Mouse (Mus musculus): ENCODE measurements at regions not wholly inside any gene's neighbourhood (a gene's known extent, or its start where the extent isn't known, plus 50 kb on each side); places are given as distances from the start of the nearest gene placed in this dataset.

DNA sequence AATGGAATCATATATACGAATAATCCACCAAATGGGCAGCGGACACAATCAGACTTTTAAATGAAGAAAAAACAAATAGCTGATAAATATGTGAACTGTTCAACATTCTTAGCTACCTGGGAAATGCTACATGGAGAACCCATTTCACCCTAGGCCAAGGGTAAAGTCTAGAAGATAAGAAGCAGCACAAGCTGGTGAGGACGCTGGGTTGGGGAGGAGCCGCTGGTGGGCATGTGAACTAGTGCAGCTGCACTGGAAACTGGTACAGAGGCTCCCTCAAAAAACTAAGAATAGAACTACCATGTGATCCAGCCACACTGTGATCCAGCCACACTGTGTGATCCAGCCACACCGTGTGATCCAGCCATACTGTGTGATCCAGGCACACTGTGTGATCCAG, 198.8 kb upstream of the Bmper start:
- no peak for DNase-seq (ENCODE audit: low spot score)

DNA sequence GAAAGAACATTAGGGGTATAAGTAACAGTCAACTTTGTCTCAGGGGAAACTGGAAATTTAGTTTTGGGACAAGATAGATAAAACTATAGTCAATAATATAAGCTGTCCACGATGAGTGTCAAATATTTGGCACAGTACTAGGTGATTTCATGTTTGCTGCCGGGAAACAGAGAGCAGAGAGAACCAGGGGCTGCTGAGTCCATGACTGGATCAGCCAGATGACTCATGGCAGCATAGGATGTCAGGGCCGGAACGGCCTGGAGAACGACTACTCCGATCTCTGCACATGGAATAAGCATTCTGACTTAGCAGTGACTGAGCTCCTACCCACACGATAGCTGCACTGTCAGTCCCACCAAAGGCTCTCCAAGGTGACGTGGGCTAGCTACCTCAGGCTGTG, 197.6 kb upstream of the Bmper start:
- DNase-seq (ENCODE audit: low spot score), result no peak

DNA sequence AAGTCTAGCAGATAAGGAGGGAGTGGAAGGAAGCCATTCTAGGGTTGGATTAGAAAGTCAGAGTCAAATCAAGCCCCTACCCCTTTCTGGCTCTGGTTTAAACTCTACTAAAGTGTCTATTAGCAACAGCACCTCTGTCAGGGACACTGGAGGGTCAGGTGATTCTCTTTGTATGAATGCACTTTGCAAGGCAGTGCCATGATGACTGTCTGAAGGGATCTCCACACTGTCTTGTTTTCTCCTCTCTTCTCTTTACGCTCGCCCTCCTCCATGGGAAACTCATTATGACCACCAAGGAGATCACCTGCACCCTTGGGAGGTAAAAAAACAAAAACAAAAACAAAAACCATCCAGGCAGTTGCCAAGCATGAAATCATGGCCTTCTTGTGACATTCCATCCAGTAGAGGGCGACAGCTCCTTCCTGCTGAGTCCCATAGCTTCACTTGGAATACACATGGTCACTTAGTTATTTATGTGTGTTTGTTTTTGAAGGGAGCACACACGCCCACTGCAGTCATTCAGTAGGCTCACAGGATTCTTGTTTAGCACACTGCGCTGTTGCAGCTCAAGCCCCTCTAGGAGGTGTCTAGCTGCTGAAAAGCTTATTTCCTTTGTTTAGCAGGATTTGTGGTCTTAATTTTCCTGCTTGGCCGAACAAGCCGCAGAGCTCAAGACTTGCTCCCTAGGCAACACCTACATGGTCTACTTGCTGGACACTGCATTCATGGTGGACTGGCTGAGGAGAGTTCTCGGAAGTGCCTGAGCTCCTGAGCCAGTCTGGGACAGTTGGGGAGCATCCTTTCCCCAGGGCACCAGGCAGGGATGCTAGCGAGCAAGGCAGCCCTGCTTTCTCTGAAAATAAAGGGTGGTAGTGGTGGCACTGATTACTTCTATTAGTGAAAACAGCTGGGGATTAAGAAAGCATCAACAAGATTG, 195.2 kb upstream of the Bmper start:
- peak; percentile 82 for DNase-seq (ENCODE audit: low spot score)

DNA sequence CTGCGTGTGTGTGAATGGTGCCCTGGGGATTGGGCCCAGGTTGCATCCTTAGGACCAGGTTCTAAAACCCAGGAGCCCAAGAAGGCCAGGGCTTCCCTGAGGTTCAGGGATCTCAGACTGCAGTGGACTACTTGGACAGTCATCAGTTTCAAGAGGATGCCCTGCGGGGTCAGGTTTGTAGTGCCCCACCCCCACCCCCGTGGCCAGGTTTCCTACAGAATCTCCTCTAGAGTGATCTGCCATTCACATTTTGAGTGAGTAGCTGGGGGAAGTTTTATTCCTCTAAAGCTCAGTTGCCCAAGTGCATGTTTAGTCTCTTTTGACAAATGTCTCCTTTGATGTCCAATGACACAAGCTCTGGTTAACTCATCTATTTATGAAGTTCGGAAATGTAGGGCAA, 193.5 kb upstream of the Bmper start:
- no peak for DNase-seq (ENCODE audit: low spot score)

DNA sequence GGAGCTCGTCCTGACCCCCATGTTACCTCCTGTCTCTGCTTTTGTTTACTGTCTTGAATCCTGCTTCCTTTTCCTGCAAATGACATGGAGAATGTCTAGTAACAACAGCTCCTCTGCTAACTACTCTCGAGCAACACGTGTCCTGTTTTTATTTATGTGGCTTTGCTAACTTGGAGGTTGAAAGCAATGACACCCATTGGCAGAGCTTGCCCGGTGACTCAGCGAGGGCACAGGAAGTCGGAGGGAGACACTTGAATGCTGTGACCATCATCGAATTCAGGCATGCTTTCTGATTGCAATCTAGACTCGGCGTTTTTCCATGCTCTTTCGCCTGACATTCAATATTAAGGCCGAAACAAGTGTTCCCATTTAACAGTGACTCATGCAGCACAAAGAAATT, 192.7 kb upstream of the Bmper start:
- DNase-seq (ENCODE audit: low spot score), result no peak

DNA sequence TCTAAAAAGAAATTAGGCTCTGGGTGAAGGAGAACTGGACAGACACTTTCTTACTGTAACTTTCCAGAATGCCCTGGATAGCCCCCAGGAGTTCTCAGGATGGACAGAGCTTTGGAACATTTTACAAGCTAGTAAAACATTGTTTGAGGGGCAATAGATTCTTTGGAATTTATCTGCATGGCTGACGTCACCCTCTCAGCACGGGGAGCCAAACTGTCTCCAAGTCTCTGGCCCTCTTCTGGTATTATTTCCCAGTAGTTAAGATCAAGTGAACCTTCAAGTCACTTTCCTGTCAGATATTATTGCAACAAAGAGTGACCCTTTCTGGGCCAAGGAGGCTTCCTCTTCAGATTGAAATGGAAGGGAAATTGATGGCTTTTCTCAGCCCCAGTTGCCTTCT, 192.3 kb upstream of the Bmper start:
- no peak for DNase-seq (ENCODE audit: low spot score)

DNA sequence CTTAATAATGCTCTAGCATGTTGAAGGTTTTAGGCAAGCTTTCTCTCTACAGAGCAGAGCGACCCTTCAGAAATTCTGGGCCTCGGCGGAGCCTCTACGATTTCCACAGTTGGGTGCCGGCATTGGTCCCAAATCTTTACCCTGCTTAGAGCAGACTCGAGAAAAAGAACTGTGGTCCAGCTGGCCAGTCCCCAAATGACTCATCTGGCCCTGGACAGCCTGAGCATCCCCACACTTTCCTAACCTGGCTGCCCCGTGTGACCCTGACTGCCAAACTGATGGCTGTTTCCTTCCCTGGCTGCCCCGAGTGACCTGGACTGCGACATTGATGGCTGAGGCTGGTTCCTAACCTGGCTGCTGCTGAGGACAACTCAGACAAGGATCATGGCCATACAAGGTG, 191.0 kb upstream of the Bmper start:
- DNase-seq (ENCODE audit: low spot score), result no peak

DNA sequence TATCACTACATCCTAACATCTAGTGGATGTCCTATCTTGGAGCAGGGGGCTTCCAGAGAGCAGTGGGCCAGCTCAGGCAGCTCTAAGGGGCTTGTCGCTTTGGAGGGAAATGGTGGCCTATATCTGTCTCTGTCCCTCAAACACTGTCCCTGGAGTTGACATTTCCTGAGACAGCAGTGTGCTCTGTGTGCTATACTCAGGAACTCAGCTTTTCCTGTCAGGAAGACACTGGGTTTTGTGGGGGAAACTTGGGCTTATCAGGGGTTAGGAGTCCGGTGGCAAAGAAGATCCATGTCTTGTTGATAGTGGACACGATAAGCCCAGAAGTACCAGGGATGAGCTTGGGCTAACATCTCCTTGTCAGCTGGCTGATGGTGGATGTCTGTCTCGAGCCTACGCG, 187.6 kb upstream of the Bmper start:
- DNase-seq (ENCODE audit: low spot score), result no peak

DNA sequence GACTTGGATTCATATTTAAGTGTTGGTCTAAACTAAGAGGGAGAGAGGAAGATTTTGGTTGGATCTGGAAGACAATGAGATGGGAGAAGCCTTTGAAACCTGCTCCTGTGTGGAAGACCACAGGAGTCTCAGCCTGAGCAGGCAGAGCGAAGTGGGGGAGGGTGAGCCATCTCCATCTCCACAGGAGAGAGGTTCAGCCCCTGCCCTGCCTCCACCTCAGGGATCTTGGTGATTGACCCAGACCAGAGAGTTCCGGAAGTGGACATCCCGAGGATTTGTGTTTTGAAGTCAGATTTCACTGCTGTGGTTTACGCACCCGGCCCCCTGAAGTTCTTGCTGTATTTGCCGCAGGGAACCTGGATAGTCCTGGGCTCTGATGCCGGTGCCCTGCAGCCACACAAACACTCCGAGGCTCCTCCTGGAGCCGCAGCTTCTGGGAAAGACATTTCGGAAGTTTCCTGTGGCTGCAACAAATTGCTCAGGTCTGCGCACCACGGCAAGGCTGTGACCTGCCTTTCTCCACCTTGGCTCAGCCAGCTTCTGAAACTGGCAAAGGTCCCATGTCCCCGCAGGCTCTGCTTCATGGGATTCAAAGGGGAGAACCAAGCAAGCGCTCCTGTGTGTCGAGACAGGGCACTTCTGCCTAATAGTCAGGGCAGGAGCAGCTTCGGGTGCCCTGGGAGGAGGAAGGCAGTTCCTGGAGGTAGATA, 186.8 kb upstream of the Bmper start:
- no peak for DNase-seq (ENCODE audit: low spot score)

DNA sequence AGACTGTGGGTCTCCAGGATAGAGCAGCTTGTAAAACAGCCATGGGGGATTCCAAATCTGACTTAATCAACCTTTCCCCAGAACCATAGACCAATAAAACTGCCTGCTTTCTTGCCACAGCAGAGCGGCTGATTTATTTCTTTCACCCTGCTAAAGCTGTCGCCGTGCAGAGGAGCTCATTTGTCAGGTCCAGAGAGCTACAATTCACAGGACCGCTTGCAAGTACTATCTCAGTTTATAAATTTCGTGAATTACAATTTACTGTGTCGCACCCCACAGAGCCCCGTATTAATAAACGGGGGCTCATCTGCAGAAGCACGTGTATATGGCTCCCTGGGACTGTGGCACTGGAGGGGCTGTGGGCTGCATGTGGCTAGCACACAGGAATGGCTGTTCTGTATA, 185.4 kb upstream of the Bmper start:
- DNase-seq (ENCODE audit: low spot score), result peak; percentile 48

DNA sequence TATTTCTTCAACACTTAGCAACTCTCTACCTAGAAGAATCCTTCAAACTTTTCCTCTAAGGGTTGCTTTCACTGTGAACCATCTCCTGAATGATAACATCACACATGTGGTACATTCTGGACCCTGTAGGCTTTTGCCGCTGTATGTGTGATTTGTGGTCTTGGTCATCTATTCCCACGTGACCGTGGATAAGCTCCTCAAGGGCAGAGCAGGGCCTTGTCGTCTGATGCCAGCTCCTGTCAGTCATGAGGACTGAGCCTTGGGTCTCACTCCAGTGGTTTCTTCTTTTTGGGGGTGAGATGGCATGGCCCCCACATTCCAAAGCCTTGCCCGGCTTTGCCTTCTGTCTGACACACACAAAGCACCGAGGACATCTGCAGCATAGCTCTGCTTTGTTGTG, 183.3 kb upstream of the Bmper start:
- DNase-seq (ENCODE audit: low spot score), result no peak

DNA sequence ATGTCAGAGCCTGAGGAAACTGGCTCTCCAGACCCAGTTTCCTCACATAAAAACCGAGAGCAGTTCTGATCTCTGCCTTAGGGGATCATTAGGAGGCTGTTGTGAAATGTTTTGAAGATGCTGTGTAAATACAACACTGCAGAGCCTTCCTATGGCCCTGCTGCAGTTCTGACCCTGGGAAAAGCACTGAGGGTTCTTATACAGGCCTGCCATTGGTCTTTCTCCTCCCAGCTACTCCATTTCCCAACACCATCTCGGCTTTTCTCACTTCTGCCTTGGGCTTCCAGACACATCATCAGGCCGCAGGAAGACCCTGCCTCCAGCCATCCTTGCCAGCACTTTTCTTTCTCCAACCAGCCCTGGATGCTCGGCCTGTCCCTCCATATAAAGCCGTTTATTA, 181.9 kb upstream of the Bmper start:
- no peak for DNase-seq (ENCODE audit: low spot score)

DNA sequence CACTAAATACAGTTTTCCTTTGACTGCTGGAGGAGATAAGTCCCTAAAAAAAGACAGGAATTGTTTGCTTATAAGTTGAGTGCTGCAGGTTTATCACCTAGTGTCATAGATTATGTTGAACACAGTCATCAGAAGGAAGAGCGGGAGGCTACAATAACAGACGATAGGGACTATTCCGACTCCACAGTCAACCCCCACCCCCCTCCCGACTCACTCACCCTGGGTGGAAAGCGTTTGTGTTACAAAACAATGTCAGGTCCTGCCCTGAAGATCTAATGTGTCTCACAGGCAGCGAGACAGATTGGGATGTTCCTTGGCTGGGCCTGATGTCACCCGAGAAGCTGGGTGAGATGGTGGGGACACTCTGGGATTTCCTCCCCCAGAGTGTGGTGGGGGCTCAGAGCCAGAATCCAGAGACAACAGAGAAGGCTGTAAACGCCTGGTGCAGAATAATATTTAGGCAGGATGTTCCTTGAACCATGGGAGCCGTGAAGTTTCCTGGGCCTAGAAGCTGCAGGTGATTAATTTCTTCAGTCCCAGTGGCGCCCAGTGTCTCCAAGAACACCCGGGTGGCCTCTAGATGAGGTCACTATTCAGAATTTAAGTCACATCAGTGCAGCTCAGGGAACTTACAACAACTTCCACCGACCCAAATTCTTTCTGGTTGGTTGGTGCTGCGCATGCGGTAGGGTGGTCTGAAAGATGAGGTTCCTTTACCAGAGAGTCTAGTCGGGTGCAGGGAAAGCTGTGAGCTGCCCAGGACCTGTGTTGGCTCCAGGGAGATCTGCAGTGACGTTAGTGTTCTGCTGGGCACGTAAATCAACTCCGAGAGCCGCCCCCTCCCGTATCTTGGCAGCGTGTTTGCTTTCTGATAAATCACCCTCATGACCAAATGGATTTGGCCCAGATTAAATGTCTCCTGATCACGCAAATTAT, 181.1 kb upstream of the Bmper start:
- DNase-seq (ENCODE audit: low spot score), result peak; percentile 15

DNA sequence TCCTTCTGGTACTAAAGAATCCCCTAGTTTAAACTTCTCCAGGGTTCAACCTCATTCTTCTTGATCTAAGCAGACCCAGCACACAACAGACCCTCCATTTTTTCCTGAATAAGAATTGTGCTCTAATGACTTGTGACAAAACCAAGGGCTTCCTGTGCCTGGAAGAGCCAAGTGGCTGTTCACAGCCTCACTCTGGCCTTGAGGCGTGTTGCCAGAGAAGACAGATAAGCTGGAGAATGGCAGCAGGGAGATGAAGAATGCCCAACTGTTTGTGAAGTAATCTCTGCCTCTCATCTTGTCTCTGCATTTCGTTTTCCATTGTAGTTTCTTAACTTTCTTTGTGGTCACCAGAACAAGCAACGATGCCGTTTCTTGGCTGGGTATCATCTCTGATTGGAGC, 179.9 kb upstream of the Bmper start:
- no peak for DNase-seq (ENCODE audit: low spot score)

DNA sequence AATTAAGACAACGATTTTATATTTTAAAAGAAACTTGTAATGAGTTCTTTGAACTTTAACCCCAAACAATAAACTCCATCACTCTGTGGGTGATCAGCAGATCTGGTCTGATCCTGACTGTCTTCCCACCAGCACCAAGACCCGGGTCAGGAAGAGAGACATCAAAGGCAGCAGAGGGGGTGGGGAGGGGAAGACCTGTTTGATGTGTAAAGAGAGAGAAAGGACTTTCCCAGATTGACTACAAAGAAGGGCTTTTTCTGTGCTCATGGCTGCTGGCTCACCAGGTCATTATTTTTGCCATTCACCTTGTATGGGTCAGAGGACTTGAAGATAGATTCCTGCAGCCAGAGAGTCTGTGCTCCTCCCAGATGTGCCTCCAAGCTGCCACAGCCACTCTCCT, 177.4 kb upstream of the Bmper start:
- no peak for DNase-seq (ENCODE audit: low spot score)

DNA sequence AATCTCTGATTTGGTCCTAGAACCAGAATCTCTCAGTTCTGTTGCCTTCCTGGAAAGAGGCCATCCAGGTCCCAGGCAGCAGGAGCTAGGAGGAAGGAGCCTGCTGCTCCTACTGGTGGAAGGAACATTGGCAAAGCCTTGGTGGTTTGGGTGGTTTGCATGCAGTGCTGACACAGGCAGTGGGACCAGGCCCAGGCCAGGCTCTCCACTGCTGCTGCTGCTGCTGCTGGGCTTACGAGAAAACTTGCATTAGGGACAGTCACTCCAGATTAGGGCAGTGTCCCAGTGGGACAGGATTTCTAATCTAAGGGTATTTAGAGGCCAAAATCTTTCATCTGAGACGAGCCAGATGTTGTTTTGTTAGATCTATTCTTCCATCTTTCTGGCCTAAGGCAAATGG, 172.1 kb upstream of the Bmper start:
- DNase-seq (ENCODE audit: low spot score), result no peak

DNA sequence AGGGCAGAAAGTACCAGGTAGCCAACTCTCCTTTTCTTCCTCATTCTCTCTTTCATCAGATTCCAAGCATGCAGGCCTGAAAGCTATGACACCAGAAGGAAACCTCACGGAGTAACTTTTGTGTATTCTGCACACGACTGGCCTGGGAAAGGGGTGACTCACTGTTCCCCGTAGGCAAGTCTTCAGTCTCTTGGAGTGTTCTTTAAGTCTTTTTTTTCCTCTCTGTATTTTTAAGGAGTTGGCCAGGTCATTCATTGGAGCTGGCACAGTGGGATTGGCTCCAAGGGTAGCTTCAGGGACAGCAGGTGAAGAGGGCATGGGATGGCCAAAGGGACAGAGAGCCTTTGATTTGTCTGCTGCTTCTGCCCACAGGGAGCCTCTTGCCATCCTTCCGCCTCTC, 163.3 kb upstream of the Bmper start:
- no peak for DNase-seq (ENCODE audit: low spot score)

DNA sequence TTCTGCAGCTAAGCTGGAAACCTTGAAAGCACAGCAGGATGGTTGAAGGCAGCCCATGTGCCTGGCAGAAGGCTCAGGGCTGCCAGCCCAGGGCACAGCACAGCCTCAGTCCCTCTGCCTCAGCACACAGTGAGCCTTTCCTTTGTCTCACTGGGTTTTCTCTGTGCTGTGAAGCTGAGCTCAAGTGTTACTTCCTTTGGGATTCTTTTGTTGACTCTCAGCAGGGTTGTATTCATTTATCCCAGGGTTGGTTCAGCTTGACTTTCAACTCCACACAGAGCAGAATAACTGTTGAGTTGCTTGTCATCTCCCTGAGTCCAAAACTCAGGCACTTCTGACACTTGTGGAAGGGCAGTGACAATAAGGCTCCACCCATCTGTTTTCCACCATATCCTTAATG, 162.3 kb upstream of the Bmper start:
- peak; percentile 36 for DNase-seq (ENCODE audit: low spot score)

DNA sequence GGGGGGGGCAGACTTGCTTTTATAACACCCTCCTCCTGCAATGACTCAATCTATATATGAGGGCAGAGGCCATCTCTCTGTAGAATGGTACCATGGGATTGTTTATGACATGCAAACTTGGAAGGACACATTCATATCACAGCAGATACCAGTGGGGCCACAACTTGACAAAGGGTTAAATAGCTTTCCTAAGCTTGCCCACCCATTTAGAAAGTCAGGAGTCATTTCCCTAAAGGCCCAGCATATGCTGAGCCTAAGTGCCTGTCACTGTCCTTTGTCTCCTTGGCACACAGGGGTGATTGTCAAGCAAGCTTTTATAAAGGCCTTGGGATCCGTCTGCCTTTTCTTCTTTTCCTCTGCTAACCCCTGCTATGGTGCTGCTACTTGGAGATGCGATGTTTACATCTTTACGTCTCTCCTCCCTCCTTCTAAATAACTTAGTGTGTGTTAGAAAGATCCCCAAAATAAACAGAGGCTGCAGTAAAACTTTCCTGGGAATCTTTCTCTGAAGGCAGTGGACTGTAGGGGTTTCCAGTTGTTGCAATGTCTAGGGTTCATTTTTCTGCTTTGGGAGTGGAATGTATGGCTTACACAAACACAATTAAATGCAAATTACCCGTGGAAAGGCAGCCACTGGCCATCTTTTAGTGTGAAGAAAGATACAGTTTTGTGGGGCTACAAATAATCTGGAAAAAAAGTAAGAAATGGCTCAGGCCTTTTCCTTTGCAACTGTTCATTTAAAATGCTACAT, 161.5 kb upstream of the Bmper start:
- peak; percentile 51 for DNase-seq (ENCODE audit: low spot score)

DNA sequence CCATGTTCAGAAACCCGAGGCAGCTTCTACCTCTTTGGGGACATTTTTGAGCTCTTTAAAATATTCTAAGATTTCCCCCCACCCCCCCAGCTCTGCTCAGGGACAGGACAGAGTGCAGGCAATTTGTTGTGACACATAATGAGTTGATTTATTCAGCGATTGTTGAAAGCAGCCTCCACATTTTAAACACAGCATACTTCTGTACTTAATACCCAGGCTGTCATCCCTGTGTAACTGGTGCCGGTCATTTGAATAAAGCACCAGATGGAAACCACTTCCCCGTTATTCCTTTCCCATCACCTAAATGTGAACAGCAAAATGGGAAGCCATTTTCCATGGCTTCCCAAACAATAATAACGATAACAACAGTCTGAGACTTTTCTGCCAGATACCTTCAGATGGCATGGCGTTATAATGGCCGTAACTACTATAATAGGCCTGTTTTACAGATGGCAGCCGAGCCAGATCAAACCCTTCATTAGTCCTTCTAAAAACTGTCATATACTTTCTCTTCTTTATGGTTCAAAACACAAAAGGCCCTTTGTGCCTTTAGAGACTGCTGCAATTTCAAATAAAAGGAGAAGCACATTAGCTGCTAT, 160.7 kb upstream of the Bmper start:
- peak; percentile 27 for DNase-seq (ENCODE audit: low spot score)
